Mouse (Mus musculus) MEL (cell line): ENCODE measurements around the gene Mthfs.

Source experiments
- CTCF ChIP-seq, 3 experiments: IDR thresholded peaks in 2 of 3; conservative IDR thresholded peaks in 1 of 3; 2 replicates each; pipeline ENCODE4 v1.5.1; 2011 to 2012; ENCODE audit warnings: low read length in 3 of 3, low read depth in 2 of 3, mild to moderate bottlenecking in 2 of 3, improper control_type of control experiment in 1 of 3, inconsistent platforms in 1 of 3, mixed read lengths in 1 of 3, moderate library complexity in 1 of 3; ENCODE audit not compliant: control insufficient read depth in 1 of 3, insufficient read depth in 1 of 3, poor library complexity in 1 of 3, severe bottlenecking in 1 of 3
- EP300 ChIP-seq, 2 experiments: IDR thresholded peaks; 2 replicates each; pipeline ENCODE4 v1.6.1; 2011; ENCODE audit warnings: improper control_type of control experiment in 2 of 2, low read length in 2 of 2, low read depth in 1 of 2, mild to moderate bottlenecking in 1 of 2
- MXI1 ChIP-seq: IDR thresholded peaks from 2 replicates; pipeline ENCODE4 v1.6.1; 2011; ENCODE audit warnings: mild to moderate bottlenecking, low read depth, low read length, improper control_type of control experiment
- POLR2AphosphoS5 ChIP-seq: IDR thresholded peaks from 2 replicates; pipeline ENCODE4 v1.6.1; 2012; ENCODE audit warnings: low read depth, borderline replicate concordance, mild to moderate bottlenecking, inconsistent platforms, low read length, moderate library complexity, mixed read lengths

GRCm38 (mm10) chr9:89311649-89312048 lies 101.2 kb downstream of the Mthfs start:
- TF ChIP-seq MXI1 (no peak), POLR2AphosphoS5 (no peak), EP300 (IDR thresholded peaks at IDR 0.05; ENCODE audit: low read depth in 1 of 2, low read length in 2 of 2) (no peak), CTCF (IDR thresholded peaks at IDR 0.05 in 2 of 3, conservative IDR thresholded peaks at IDR 0.05 in 1 of 3; ENCODE audit: control insufficient read depth in 1 of 3, insufficient read depth in 1 of 3, low read depth in 2 of 3, low read length in 3 of 3, poor library complexity in 1 of 3, severe bottlenecking in 1 of 3) (no peak)
